Mouse (Mus musculus): ENCODE results near the gene Ncoa7.

The Ncoa7 gene

DNA sequence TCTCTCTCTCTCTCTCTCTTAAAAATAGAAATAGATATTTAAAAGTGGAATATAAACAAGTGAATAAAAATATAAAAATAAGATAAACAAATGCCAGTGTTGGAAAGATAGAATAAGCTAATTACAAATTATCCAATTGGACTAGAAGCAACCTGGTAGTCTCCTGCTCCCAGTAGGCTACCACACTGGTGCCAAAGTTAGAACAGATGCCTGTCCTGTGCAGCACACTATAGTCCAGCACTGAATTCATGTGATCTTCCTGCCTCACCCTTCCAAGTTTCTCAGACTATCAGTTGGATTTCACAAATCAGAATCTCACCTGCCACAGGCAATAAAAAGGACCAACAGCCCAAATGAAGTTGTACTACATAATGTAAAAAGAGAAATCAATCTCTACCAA is 59.9 kb downstream of the Ncoa7 start:
- DNase-seq = no peak

DNA sequence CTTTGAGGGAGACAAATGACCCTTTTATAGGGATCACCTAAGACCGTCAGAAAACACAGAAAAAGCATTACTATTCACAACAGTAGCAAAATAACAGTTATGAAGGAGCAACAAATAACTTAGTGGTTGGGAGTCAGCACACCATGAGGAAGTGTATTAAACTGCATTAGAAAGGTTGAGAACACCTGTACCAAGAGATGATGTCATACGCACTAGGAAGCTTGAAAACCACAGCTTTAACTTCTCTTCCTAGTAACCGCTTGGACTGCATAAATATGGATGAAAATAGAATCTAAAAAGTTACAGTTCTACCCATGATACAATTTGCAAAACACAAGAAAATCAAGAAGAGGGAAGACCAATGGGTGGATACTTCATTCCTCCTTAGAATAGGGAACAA is 64.7 kb downstream of the Ncoa7 start:
- no peak for DNase-seq

DNA sequence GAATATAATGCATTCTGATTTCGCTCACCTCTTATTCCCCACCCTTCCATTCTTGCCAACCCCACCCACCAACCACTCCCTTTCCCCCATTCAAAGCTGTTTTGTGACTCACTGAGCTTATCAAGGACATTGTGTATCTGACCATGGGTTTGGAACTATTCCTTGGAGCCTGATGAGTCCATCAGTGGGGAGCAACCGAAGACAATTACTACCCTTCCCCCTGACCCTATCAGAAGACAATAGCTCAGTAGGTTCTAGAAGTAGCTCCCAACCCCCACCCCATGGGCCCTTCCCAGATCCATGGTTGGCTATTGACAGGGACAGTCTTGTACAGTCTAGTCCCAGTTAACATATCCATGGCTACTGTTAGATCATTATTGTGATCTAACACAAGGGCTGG is 65.8 kb downstream of the Ncoa7 start:
- DNase-seq = no peak

DNA sequence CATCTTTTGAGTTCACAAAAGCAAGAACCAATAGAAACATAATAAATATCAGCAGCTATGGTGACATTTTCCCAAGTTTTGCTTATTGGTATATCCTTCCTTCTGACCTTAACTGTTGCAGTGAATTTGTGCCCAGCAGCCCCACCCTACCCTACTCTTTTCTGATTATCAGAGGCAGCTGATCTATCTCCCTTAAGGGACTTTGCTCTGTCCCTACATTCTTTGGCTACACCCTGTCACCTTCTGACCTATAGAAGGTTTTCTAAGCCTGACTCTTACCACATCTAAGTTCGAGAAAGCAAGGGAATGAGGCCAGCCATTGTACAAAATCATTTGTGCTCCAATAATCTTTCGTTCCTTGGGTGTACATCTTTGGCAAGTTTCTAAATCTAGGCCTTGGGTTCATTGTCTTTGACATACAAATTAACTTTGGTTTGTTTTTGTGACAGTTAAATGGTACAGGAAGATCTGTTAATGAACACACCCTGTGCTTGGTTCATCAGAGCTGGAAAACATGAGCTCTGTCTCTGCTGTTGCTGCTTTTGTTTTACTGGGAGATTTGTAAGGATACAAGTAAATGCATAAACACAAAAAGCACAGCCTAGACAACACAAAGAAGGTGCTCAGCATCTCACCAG is 69.9 kb downstream of the Ncoa7 start:
- no peak for DNase-seq

DNA sequence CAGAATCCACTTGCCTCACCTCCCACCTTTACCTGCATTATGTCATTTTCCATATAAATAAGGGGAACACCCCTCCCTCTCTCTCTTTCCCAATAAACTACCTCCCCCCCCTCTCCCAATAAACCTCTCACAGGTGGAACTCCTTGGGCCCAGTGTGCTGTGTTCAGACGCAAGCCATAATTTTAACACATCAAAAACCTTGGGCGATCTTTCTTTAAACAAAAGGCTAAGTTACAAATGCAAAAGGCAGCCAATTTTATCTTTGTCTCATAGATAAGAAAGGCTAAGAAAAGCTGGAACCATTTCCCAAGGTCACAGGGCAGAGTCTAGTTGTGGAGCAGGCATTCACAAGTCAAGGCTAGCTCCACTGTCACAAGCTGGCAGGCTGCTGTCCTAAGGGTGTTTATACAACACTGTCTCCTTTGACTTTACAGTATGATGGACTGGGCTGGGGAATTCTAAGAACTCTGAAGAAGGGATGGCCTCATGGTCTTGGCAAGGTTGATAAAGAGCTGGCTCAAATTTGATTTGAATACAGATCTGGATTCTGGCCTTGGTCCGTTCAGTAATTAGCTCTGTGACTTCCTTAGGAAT is 71.7 kb downstream of the Ncoa7 start:
- DNase-seq = no peak

DNA sequence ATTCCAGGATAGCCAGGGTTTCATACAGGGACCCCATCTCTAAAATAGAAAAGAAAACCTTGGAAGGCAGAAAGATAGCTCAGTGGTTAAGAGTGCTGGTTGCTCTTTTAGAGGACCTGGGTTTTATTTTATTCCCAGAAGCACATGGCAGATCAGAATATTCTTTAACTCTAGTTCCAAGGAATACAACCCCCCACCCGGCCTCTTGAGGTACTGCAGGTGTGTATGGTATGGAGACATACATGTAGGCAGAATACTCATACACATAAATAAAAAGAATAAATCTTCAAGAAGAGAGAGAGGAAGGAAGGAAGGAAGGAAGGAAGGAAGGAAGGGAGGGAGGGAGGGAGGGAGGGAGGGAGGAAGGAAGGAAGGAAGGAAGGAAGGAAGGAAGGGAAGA is 72.3 kb downstream of the Ncoa7 start:
- DNase-seq = no peak

DNA sequence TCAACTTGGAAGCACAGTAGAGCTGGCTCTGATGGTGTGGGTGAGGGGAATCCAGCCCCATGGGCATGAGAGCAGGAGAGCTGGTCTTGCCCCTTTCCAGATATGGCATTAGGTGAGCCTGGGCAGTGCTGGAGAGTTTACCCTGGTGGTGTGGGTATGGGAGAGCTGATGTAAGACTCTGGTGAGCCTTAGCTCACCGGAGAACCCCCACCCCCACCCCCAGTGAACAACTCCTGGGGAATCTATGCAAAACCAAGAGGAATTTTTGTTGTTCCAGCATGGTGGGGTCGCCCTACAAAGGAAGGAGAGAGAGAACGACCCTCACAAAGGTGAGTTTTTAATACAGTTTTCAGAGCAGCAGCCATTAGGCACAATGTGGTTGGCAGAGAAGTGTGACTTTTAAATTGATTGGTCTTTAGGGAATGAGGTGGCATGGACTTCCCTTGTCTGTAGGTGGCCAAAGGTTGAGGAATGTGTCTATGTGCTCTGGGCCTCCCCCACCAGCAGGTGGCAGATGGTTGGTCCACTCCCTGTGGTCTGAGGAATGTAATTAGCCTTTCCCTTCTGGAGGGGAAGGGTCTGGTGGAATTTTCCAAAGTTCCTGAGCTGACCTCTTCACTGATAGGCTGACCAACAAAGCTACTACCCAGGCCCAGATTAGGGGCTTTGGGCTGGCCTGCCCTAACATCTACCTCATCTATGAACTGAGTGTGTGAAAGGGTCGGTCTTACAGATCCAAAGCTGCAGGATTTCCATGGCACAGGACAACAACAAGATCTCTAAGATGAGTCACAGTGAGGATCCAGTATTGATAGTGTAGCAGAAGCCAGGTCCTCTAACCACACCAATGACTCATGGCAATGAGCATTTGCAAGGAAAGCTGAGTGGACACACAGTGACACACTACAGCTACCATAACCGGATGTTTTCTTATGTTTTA is 73.7 kb downstream of the Ncoa7 start:
- DNase-seq = no peak

DNA sequence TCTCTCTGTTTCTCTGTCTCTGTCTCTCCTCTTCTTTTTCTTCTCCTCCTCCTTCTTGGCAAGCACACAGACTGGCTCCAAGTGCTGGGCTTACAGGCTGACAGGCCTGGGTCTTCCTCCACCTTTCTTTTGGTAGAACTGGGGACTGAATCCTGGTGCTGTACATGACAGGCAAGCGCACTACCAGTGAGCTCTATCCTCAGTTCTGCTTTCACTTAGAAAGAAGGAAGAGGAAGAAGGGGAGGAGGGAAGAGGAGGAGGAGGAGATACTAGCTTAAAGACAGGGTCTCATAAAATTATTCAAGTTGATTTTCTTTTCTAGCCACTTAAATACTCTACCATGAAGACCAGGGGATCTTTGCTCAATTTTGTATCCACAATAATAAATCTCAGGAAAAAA is 80.1 kb downstream of the Ncoa7 start:
- no peak for DNase-seq

DNA sequence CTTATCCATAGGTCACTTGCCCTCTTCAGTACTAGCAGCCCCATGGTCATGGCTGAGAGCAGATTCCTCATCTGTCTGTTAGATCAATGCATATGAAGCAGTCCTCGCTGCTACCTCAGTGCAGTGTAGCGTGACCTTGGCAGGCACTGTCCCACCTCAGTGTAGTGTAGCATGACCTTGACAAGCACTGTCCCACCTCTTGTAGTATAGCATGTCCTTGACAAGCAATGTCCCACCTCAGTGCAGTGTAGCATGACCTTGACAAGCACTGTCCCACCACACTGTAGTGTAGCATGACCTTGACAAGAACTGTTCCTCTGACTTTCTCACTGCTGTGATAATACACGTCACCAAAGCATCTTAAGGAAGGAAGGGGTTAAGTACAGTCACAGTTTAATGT is 82.6 kb downstream of the Ncoa7 start:
- DNase-seq = no peak

DNA sequence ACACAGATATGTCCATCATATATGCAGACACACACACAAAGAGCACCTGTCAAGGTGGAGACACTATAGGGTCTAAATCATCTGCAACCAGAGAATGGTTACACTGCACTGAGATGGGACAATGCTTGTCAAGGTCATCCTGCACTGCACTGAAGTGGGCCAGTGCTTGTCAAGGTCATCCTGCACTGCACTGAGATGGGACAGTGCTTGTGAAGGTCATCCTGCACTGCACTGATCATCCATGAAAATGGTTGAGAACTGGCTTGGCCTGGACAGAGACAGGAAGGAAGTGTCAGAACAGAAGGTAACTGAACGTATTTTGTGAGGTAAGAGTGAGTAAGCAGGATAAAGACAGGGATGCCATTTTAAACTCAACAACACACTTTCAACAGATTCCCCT is 83.2 kb downstream of the Ncoa7 start:
- no peak for DNase-seq

DNA sequence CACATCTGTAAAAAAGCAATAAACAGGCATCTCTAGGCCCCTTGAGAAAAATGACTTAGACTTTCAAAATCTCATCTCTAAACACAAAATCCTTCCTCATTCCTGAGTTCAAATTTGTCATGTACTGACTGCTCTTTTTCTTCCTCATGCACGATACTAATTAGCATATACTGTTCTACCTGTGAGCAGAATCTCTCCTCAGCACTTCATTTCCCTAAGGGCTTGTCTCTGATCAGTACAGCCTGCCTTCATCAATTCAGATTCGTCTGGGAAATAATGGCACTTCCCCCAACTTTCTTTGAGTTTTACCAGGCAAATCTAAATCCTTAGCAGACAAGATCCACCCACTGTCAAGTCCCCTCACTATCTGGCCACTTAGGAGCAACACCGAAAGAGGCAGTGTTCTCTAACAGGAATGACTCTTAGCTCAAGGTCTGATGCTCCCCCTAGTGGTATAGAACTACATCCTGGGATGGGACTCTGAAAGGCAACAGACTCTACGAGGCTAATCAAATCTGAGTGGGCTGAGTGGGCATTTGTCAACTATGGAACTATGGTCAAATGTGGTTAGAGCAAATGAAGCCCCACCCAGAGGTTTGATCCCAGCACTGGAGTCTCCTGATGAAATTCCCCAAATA is 84.3 kb downstream of the Ncoa7 start:
- DNase-seq = peak; percentile 36

DNA sequence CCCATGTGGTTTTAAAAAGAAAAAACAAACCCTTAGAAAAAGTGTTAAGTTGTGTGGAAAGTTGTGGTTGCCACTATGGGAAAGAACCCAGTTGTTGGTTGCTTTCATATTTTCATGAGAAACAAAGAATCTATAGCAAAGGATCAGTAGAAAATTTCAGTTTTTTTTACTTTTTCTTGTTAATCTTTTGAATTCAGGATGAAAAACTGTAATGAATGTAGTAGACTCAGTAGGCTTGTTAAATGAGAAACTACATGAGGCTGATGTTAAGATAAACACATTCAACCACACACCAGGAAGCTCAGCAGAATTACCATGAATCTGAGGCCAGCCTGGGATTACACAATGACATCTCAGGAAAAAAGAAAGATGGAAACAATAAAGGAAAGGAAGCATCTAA is 87.0 kb downstream of the Ncoa7 start:
- DNase-seq = no peak

DNA sequence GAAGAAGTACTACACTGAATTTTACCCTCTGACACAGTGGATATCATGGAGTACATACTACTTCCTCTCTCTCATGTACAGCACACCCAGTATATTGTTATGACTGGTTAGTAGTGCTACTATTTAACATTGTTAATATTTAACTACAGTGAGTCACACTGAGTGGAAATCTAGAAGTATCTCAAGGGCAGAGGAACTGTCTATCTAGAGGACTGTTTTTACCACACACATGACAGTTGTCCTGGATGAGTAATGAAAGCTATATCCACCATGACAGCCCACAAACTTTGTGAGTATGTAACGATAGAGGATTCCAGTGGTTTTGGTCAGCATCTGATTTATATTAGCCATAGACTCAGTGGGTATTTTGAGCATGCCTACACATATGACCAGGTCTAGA is 90.6 kb downstream of the Ncoa7 start:
- no peak for DNase-seq

DNA sequence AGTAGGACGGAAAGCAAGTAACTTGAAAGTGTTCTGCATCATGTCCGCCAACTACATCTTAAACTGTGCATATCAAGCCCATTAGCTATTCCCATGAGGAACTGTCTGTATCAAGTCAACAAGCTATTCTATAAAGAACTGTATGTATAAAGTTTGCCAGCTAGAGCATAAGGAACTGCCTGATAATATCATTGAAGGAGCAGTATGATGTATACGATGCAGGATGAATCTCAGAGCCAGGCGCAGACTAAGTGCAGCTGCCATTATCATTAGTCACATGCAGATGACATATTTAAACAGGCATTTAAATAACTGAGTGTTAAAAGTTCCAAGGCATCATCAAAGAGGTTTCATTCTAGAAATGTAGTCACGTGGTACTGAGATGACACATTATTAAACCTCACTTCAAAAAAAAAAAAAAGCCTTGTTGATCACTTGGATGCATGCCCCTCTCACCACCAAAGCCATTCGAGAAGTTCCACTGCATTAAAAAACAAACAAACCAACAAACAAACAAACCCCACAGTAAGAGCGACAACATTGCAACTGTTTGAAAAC is 93.2 kb downstream of the Ncoa7 start:
- DNase-seq = no peak

DNA sequence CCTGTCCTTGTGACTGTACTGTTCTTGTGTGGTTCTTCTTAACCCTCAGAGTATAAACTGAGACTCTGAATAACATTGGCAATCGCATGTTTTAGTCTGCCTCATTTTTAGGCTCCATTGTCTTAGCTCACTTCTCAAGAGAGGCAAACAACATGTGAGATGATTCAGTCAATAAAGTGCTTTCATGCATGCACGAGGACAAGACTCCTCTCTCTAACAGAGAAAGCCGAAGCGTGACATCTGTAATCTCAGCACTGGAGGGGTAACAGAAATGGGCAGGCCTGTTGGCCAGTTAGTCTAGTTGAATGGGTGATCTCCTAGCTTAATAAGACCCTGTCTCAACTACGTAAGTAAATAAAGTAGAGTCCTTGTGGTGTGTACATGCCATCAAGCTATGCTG is 95.1 kb downstream of the Ncoa7 start:
- DNase-seq = no peak

DNA sequence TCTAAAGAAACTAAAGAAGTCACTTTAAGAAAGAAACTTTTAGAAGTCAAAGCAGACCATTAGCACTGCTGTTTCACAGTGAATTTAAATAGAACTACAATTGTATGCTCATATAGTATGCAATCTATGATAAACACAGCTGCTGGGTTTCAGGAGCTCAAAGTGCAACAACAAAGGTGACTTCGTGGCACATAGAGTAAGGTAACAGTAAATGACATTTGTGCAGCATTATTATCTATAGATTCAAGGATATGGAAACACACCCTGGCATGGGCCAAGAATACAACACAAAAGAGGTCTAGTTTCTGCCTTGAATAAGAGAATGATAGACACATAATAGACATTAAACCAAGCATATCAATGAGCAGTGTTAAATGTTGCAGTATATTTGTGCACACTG is 100.5 kb downstream of the Ncoa7 start:
- DNase-seq = no peak

DNA sequence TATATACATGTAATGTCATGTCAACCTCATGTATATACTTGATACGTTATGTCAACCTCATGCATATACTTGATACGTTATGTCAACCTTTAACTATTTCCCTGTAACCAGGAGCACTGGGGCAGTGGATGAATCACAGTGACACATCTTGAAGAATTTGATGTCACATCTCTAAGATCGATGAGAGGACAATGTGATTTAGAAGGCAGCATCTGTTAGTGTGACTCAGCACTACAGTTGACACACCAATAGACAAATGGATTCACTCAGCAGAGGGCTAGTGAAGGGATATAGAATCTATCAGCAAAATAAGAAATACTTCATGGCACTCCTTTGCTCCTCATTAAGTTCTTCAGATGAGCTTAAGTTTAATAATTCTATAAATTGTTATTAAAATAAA is 116.3 kb downstream of the Ncoa7 start:
- DNase-seq = no peak

DNA sequence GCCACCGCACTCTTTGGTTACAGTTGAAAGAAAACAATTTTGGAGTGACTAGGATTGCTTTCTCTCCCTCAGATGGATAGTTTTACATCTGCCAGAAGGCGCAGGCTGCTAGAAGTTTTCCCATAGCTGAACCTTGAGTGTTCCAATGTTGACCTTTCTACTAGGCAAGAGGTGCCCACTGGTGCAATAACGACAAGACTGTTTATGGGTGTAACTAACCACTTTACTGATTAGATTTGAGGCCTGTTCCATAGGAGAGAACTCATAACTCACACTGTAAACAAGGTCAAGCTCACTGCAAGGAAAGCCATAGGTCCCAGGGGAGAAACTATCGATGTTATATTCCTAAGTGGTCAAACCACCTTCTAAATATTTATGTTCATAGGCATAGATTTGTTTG is 119.7 kb downstream of the Ncoa7 start:
- no peak for DNase-seq

DNA sequence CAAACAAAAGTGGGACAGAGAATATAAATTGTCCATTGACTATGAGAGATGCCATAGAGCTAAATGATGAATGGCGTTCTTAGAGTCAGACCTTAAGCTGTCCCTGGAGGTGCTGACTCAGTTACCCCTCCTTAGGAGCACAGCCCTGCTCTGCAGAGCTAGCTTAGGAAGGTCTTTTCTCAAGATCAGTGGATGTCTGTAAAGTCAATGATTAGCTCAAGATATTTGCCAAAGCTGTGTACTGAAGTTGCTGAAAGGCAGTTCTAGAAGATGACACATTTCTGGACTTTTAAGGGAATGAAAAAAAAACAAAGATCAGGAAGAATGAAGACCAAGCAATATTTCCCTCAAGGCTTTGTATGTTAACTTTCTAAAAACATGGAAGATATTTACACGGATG is 123.4 kb downstream of the Ncoa7 start:
- DNase-seq = no peak

DNA sequence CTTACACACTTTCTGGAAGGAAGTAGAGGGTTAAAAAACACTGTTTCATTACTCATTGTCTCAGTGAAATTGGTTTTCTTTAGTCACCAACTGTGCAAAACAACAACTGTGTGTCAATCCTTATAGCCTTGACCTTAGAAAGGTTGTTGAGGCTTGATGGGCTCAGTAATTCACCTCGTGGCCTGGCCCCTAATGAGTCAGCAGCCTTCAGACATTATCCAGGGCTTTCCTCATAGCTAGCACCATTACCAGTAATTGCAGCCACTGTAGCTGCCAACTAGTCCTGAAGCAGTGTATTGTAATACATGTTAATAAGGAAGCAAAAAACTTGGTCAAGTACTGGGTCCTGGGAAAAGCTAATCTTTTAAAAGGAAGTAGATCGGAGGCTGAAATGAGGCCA is 125.1 kb downstream of the Ncoa7 start:
- peak; percentile 31 for DNase-seq

DNA sequence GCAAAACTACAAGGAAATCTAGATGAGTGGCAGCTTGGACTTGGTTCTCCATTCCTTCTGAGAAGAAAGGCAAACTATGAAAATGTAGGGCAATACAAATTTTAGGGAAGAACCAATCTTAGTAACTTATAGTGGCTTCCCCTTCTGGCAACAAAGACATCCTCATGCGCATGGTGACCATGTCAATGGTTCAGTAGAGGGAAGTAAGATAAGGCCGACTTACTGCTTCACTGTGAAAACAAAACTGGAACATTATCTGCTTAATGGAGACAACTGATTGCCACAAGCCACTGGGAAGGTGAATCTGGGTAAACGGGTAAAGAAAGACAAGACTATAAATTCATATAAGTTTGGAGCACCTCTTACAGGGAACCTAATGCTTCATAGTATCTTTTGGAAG is 128.3 kb downstream of the Ncoa7 start:
- DNase-seq = no peak

DNA sequence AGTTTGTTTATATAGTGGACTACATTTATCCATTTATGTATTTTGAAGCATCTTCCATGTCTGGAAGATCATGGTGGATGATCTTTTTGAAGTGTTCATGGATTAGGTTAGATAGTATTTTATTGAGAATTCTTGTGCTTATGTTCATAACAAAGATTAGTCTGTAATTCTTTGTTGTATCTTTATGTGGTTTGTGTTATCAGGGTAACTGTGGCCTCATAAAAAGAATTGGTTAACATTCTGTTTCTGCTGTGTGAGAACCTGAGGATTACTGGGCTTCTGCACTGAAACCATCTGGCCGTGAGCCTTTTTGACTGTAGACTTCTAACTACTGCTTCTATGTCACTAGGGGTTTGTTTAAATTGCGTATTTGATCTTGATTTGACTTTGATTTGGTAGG is 136.5 kb downstream of the Ncoa7 start:
- no peak for DNase-seq

DNA sequence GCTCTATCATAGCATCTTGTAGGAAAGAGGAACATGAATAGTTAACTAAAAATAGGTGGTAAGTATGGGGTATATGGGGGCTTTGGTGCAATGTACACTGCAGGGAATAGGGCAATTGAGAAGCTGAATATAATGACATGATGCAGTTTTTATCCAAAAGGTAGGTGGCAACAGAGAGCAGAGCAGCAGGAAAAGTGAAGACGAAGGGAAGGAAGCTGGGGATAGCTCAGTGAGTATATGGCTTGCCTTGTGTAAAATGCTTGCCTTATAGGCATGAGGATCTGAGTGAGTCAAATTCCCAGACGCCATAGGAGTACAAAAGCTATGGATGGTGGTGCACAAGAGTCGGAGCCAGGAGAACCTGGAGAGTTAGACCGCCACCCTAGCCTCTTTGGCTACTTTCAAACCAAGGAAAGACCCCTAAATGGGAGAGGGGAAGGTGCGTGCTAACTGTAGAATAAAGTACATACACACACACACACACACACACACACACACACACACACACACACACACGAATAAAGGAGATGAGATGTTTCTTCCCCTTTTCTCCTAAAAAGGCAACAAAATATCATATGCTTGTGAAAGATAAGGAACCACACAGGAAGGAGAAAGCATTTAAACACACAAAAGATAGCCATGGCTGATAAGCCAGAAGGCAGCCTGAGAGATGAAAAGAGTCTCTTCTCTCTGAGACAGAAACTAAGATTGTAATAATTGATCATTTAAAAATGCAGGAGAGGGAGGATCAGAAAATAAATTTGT is 142.4 kb downstream of the Ncoa7 start:
- no peak for DNase-seq

Measured in layer of hippocampus, adult 9-11 months (tissue).